Mouse (Mus musculus): ENCODE measurements around the gene Dll1.

Dll1 gene

DNA sequence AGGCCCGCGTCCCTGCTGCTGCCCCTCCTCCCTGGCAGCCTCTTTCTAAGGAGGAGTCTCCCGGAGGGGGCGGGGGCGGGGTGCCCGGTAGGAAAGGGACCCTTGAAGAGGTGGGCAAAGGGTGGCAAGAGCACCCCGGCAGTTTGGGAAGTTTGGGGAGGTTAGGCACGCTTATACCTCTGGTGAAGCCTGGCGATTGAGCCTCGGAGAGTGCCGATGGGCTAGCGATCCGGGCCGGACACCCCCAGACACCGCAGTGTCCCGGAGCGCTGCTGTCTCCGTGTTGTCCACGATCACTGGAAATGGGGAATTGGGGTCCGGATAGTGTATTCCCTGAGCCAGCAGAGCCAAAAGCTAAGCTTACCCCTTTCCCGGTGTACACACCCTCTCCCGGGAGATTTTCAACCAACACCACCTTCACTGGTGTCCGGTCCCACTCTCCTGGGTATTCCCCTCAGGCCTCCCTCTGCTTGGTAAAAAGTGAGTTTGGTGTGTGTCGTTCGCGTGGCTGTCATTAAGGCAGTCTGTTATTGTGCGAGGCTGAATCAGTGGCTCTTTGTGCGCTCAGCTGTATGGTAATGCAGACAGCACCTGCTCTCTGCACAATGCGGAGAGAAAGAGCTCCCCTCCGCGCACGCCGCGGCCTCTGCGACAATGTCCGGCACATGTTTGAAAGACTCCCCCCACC lies at the start of gene Dll1:
TSS of gene Dll1 (minus strand) at position 379 of the 688 bp plus-strand sequence.
- no peak for DNase-seq (ENCODE audit: low read depth)

DNA sequence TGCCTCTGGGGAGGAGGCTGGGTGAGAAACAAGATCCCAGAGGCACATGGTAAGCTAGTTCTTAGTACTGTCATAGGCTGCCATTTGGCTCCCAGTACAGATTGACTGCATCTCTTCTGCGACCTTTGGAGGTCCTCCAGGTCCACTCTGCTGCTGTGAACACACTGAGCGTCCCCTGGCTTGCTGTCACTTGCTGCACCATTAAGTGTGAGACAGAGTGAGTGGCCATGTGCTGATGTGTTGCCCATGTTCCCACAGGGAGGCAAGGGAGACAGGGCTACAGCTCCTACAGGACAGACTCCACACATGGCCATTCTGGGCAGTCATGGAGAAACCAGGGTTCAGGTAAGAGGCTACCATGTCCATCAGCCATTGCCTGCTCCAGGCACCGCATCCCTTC lies 49.3 kb upstream of the Dll1 start:
- no peak for DNase-seq (ENCODE audit: low read depth)

DNA sequence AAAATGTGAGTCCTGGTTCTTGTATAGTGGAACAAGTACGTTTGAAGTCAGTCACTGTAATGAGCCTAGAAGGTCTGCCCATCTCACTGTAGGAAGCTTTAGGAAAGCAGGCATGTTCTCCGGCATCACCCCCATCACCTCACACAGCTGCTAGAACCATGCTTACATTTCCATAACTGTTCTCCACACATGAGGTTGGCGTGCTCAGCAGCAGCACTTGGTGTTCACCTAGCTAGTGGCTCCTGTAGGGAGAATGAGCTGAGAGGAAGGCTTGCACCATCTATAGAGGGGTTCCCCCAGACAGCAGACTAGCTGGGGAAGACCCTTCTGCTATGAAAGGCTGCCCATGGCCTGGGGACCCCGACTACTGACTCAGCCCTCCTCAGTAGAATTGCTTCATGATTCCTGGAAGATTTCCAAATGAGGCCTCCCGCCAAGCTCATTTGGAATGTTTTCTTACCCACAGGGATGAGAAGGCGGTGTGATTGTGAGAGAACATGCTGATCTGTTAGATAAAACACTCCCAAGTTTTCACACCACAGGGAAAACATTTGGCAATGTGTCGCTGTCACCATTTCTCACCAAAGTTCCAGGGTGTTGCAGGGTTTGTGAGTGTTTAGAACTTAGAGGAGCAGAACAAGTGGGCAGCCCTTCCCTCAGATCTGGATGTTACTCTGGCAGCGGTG lies 46.6 kb upstream of the Dll1 start:
- no peak for DNase-seq (ENCODE audit: low read depth)

DNA sequence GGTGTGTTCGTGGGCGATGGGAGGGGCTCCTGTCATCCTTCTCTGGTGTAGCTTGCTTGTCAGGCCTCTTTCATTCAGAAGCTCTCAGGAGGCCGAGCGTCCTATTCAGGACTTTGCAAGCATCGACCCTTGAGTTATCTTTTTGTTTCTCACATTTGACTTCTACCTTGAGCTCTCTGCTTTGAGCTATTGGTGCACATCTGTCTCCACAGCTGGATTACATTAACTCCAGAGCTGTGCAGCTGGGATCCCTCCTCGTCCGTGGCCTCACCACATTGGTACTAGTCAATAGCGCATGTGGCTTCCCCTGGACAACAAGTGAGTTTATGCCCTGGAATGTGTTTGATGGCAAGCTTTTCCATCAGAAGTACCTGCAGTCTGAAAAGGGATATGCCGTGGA lies 46.0 kb upstream of the Dll1 start:
- no peak for DNase-seq (ENCODE audit: low read depth)

DNA sequence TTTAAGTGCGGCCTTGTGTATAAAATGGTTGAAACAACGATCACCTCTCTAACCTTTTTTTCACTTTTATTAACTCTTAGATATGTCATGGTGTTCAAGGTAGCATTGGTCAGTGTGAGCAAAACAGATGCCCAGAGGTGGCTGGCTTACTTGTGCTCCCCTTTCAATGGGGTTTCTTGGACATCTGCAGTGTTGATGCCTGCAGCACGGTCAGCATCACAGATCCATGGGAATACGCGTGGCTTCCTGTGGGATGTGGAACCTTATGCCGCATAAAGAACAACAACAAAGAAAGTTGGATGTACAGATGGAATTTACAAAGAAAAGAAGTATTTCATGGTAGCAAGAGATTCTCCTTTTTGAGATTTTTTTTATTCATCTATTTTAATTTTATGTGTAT lies 44.8 kb upstream of the Dll1 start:
- no peak for DNase-seq (ENCODE audit: low read depth)

DNA sequence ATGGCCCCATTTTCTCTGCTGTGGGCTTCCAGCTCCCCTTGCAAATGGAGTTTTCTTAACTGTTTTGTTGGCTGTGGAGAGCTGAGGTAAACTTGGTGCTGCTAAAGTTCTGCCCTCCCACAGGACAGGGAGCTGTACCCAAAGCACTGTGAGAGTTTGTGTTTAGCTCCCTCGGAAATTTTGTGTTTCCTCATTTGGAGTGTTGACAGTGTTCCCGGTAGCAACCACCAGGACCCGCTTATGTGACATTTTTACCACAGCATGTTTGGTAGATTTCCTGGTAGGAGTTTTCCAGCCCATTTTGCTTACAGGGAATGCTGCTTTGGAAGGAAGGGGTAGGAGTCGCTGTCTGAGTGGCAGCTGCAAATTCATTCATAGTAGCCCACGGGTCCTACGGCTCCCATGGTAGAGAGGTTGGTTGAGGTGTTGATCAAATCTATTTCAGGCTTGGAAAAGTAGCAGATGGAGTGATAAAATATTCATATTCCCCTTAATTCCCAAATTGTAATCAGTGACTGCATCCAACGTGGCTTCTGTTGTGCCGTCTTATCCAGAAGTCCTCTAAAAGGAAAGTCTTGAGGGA lies 43.4 kb upstream of the Dll1 start:
- no peak for DNase-seq (ENCODE audit: low read depth)

DNA sequence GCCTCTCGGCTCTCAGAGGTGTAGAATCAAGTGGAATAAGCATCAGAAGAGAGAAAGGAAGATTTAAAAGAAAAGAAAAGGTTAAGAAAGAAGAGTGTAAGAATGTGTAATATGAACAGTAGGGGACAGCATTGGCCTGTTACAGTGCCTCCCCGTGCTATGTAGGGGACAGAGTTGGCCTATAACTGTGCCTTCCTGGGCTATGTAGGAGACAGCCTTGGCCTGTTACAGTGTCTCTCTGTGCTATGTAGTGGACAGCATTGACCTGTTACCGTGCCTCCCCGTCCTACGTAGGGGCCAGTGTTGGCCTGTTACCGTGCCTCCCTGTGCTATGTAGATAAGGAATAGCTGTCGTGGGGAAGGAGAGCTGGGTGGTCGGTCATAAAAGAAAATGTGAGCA lies 42.9 kb upstream of the Dll1 start:
- no peak for DNase-seq (ENCODE audit: low read depth)

DNA sequence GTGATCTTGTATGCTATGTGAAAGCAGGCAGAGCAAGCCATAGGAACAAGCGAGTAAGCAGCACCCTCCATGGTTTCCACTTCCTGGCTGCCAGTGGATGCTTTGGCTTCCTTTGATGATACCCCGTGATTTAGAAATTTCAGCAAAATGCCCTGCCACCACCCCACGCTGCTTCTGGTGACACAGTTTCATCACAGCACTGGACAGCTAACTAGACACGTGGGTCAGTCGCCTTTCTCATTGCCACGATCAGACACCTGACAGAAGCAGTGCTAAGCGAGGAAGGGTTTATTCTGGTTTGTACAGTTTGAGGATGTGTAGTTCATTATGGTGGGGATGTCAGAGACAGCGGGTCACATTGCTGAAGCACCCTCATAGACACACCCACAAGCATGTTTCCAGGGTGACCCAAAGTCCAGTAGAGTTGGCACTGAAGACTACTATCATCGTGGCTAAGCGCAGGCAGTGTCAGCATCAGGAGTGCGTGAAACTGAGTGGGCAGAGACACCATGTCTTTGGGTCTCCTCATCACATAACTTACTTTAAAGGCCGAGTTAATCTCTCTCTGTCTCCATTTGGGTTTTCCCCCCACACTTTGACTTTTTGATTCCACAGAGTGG lies 40.0 kb upstream of the Dll1 start:
- DNase-seq (ENCODE audit: low read depth): no peak

DNA sequence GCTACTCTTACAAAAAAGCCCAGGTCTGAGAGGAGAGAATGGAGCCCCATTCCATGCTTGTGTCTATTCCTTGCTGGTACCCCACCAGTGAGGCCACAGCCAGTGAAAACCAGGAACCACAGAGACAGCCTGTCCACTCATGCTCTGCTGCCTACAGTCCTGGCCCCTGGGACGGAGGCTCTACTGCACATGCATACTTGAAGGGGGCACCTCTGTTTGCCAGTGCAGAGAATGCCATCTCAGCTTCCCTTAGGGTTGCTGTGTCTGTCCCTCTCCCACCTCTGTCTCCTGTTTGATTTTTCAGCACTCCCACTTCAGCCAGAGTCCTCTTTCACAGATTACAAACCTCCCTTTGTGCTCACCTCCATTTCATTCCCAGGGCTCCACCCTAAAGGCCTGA lies 34.2 kb upstream of the Dll1 start:
- DNase-seq (ENCODE audit: low read depth): no peak

DNA sequence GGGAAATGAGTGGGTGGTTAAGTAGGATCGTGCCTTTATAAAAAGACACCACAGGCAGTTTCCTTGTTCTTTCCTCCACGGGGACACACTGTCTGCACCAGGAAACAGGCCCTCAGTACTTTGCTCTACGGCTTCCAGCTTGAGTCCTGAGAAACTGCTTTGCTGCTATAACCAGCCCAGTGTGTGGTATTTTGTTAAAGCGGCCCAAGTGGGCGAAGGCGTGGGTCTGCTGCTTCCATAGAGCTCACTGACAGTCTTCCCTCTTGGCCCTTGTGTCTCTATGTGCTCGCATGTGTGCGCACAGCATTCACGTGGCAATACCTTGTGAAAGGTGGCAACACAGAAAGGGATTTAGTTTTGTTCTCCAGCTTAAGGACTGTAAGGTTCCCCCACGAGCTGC lies 32.6 kb upstream of the Dll1 start:
- no peak for DNase-seq (ENCODE audit: low read depth)

DNA sequence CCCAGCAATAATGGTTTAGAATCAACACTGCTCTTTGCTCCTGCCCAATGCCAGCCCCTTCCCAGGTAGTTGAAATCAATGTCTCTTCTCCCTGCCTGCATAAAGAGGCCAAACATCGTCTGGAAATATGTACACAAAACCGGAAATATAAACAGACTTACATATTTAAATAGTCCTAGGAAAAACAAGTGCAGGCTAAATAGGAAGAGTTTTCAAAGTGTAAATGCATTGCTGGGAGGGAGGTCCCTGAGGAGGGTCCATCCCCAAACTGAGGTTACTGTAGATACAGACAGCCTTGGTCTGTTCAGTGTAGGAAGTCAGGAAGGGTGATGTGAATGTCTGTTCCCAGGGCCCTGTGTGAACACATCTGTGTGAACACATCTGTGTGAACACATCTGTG lies 29.9 kb upstream of the Dll1 start:
- no peak for DNase-seq (ENCODE audit: low read depth)

DNA sequence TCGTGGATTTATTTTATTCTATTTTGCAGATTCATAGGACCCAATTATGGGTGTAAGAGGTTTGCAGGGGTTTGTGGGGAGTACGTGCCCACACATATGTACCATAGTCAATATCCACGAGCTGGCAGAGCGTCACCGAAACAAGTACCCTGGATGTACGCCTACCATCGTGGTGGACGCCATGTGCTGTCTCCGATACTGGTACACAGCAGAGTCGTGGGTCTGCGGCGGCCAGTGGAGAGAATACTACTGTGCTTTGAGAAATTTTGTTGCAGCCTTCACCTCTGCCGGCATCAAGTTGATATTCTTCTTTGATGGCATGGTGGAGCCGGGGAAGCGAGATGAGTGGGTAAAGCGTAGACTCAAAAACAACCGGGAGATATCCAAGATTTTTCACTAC lies 25.0 kb upstream of the Dll1 start:
- no peak for DNase-seq (ENCODE audit: low read depth)

DNA sequence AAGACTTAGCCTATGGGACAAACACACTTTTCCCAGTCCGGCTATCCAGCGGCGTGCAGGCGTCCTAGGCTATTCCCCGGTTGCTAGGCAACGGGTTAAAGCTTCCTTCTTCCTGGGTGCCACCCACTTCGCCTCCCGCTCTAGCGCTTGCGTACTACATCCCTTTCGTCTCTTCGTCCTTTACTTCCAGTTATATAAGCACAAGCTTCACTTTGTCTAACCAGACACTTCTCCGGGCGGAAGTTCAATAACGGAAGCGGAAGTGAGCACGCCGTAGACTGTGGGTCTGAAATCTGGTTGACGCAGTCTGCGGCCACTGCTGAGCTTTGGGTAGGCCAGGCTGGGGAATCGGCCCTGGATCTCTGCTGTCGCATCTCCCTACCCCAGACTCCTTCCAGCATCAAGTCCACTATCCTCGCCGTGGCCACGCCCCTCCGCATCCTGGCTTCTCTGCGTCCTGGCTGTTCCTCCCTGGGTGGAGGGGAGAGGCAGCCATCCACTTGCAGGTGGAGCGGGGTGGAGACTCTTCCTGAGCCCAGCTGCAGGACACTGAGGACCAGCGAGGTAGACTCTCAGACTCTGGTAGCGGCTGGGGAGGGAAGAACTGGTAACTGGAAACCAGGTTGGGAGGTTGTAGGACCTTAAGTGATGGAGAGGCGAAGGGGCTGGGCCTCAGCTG lies 19.5 kb upstream of the Dll1 start, which contains the start of gene Fam120b:
TSS of gene Fam120b (plus strand) at position 206 of the 679 bp plus-strand sequence.
- peak; percentile 85 for DNase-seq (ENCODE audit: low read depth)

DNA sequence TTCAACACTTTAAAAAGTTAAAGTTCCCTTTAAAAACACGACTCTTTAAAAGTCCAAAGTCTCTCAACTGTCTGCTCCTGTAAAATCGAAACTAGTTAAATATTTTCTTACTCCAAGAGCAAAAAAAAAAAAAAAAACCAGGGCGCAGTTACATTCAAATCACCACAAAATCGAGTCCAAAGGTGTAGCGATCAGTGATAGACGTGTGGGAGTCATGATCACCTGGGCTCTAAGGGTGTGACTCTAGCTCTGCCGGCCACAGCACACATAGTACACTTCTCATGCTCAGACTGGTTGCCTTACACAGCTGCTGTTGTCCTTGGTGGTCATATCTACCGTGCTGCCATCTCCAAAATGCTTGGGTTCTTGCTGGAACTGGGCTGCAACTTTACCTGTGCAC lies 12.7 kb upstream of the Dll1 start:
- no peak for DNase-seq (ENCODE audit: low read depth)

DNA sequence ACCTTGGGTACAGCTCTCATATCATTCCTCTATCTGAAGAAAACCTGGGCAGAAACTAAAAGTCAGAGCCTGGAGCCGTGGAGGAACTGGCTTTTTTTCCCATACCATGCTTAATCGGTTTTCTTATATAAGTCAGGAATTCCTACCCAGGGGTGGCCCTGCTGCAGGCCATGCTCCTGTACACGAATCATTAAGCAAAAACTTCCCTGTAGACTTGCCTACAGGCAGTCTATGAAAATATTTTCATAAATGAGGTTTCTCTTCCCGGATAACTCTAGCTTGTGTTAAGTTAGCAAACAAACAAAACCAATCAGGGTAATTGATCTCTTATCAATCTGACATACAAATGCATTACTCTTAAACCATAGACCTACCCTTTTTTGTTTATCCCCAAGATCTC lies 12.2 kb upstream of the Dll1 start:
- DNase-seq (ENCODE audit: low read depth): no peak

DNA sequence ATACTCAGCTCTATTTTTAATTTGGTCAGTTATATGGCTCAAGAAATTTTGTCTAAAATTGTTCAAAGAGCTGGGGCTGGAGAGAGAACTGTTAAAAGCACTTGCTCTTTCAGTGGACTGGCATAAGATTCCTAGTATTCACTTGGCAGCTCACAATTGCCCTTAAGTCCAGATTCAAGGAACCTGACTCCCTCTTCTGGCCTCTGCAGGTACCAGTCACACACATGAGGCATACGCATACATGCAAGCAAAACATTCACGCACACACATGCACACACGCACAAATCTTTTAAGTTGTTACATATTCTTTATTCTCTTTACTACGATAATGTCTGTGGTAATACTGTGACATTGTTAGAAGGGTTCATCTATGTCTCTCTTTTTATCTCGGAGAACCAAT lies 6.7 kb upstream of the Dll1 start:
- DNase-seq (ENCODE audit: low read depth): no peak

DNA sequence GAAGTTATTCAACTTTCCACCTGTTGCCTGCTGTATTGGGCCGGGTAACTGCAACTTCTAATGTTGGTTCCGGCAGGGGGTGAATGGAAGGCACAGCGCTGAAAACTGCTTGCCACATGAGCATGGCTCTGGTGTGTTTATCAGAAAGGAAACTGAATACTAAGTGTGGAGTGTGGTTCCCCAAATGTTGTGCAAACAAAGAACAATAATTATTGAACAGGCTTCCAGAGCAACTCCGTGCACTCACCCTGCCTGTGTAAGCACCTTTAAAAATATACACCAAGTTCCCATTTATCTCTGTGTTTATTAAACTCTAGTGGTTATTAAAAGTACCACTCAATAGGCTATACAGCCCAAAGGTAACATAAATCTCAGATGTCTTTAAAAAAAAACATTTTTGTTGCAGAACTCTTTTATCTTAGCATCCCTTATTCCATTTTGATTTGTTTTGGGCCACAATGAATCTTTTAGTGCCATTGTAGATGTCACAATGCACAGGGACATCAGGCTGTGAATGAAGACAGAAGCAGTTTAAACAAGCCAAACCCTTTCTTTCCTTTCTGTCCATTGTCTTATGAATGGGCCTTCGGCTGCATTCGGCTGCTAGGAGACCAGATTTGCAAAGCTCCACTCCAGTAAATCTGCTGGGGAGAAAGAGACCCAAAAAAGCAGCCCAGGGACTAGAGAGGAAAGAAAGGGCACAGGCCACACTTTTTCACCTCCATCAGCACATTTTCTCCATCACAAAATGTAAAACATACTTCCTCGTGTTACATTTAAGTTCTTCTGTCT lies 5.4 kb upstream of the Dll1 start:
- DNase-seq (ENCODE audit: low read depth): no peak

DNA sequence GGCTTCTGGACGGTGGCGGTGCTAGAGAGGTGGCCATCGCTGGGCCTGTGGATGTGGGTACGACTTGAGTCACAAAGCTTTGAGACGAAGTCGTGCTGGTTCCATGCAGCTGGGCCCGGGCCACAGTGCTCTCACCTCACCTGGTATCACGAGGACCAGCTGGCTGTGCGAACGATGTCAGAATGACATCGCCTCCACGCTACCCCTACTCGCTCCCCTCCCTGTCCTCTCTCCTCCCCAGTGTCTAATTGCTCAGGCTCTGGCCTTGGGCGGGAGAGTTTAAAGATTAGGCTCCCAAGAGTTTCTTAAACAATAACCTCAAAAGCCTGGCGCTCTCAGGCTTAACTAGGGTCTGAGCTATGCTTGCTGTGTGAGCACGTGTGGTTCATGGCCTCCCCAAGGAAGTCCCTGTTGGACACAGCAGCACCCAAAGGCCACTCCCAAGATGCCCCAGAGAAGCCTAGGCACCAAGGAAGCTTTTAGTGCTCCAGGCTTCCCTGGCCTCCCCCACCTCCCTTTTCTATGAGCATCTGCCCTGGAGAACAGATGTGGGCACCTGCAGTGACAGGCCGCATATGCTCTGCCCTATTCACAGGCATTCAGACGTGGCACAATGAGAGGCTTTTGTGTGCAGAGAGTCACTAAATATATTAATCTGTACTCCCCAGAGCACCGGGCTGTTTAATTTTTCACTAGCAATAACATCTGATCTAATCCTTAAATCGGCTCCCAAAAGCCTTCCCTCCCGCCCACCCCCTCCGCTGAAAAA lies 4.6 kb upstream of the Dll1 start:
- DNase-seq (ENCODE audit: low read depth): no peak

DNA sequence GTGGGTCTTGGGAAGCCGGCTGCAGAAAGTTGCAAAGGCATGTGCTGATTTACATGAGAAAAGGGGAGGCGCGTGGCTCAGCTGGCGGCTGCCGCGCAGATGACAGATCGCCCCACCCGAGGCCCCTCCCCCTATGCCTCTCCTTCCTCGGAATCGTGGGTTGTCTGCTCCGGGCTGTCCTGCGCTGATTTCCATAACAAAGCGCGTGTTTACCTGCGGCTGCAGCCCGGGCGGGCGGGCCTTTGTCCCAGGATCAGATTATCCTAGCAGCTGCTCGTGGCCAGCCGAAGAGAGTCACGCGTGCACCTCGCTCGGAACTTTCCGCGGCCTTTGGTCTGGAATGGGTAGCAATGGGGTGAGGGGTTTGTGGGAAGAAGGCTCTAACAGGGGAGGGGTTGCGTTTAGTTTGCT lies 4.0 kb upstream of the Dll1 start:
- no peak for DNase-seq (ENCODE audit: low read depth)

DNA sequence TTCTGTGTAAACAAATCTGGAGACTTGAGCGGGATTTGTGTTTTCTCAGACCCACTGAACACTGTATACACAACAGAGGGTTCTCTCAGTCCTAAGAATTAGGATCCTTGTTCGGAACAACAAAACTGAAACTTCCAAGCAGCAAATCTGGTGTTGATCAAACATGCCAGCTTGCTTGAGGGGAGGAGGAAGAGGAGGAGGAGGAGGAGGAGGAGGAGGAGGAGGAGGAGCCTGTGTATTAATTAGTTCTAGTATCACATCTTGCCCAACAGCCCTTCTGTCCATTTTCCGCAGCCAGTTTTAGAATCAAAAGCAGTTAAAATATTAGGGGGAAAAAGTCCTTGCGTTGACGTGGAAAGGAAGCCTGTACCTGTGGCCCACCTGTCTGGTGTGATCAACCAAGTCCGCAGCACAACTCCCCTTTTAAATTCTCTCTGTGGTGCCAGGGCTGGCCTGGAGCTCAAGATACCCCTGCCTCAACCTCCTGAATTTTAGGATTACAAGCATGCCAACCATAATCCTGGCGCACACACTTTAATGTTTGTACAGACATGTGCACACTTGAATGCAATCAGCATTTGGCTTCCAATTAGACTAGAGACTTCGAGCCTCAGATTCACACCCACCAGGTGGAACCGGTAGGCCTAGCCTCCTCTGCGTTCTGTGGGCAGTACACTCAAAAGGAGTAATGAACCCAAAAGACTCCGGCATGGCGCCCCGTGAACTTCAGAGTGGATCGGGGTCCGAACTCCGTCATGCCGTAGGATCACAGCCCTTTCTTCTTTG lies 3.3 kb upstream of the Dll1 start:
- DNase-seq (ENCODE audit: low read depth): no peak

Data from c-Kit-positive CD71-negative TER-119-negative erythroid progenitor cells, embryonic 14.5 days (primary cell).